Mouse (Mus musculus) left cerebral cortex, adult 11 months (tissue): Measurements from ENCODE around the gene Bhlhe41.

ENCODE experiments used
- DNase-seq: peaks from one replicate; pipeline ENCODE4 v3.0.0; 2022; ENCODE audit warnings: low spot score

The Bhlhe41 gene

GRCm38 (mm10) chr6:145865289-145865885, at the start of gene Bhlhe41:
Gene Bhlhe41, minus strand, starts transcription at chr6:145865558.
- peak; percentile 77 for DNase-seq

- DNase-seq: no peak
These were observed 46.9 kb upstream of the Bhlhe41 start for GRCm38 (mm10) chr6:145912232-145912631.

- DNase-seq: no peak
These were observed 45.4 kb upstream of the Bhlhe41 start for GRCm38 (mm10) chr6:145910469-145911426.

- DNase-seq: no peak
These were observed 44.6 kb upstream of the Bhlhe41 start for GRCm38 (mm10) chr6:145909943-145910342.

- no peak for DNase-seq
These were observed 40.9 kb upstream of the Bhlhe41 start for GRCm38 (mm10) chr6:145906096-145906890.

GRCm38 (mm10) chr6:145904616-145905015, 39.3 kb upstream of the Bhlhe41 start:
- DNase-seq: no peak

GRCm38 (mm10) chr6:145904169-145904568, 38.8 kb upstream of the Bhlhe41 start:
- no peak for DNase-seq

- no peak for DNase-seq
These were observed 29.4 kb upstream of the Bhlhe41 start for GRCm38 (mm10) chr6:145894669-145895342.

- no peak for DNase-seq
These were observed 28.1 kb upstream of the Bhlhe41 start for GRCm38 (mm10) chr6:145893366-145894021.

GRCm38 (mm10) chr6:145892381-145893265, 27.3 kb upstream of the Bhlhe41 start:
- DNase-seq: no peak

- no peak for DNase-seq
These were observed 26.6 kb upstream of the Bhlhe41 start for GRCm38 (mm10) chr6:145891951-145892350.

- DNase-seq: no peak
These were observed 22.4 kb upstream of the Bhlhe41 start for GRCm38 (mm10) chr6:145887719-145888118.

GRCm38 (mm10) chr6:145886277-145886676, 20.9 kb upstream of the Bhlhe41 start:
- DNase-seq: no peak

- no peak for DNase-seq
These were observed 19.7 kb upstream of the Bhlhe41 start for GRCm38 (mm10) chr6:145885069-145885468.

- no peak for DNase-seq
These were observed 18.3 kb upstream of the Bhlhe41 start for GRCm38 (mm10) chr6:145883668-145884067.

GRCm38 (mm10) chr6:145883010-145883409, 17.7 kb upstream of the Bhlhe41 start:
- DNase-seq: no peak

- no peak for DNase-seq
These were observed 15.3 kb upstream of the Bhlhe41 start for GRCm38 (mm10) chr6:145880609-145881008.

- no peak for DNase-seq
These were observed 11.8 kb upstream of the Bhlhe41 start for GRCm38 (mm10) chr6:145876986-145877735.

GRCm38 (mm10) chr6:145873354-145873753, 8.0 kb upstream of the Bhlhe41 start:
- DNase-seq: no peak

- no peak for DNase-seq
These were observed 6.7 kb upstream of the Bhlhe41 start for GRCm38 (mm10) chr6:145872010-145872409.
